Mouse (Mus musculus) heart, embryonic 10.5 days (tissue): Measurements from ENCODE around the gene Celsr1. TPM values are rescaled to one million over a fixed set of nuclear protein-coding genes. Genes with fewer than 3 reads are reported as not detected.

Source experiments
- DNase-seq: peaks from one replicate; pipeline ENCODE4 v3.0.0-alpha.2; 2017; ENCODE audit warnings: low spot score
- H3K27ac ChIP-seq: fragments of 300-500 bp; sonication (generic); 2 replicates; pipeline ENCODE4 v1.5.1; 2016; ENCODE audit warnings: mild to moderate bottlenecking
- H3K27me3 ChIP-seq: fragments of 300-500 bp; sonication (generic); 2 replicates; pipeline ENCODE4 v1.6.1; 2016; ENCODE audit warnings: mild to moderate bottlenecking; ENCODE audit not compliant: poor library complexity, insufficient read depth, severe bottlenecking
- H3K36me3 ChIP-seq: fragments of 300-500 bp; sonication (generic); 2 replicates; pipeline ENCODE4 v1.6.1; 2016; ENCODE audit warnings: mild to moderate bottlenecking, moderate library complexity
- H3K4me1 ChIP-seq: fragments of 300-500 bp; sonication (generic); 2 replicates; pipeline ENCODE4 v1.6.1; 2016; ENCODE audit warnings: mild to moderate bottlenecking
- H3K4me3 ChIP-seq: fragments of 300-500 bp; sonication (generic); 2 replicates; pipeline ENCODE4 v1.5.1; 2016; ENCODE audit warnings: mild to moderate bottlenecking, moderate library complexity
- H3K9me3 ChIP-seq: fragments of 300-500 bp; sonication (generic); 2 replicates; pipeline ENCODE4 v1.6.1; 2016; ENCODE audit warnings: mild to moderate bottlenecking, moderate library complexity
- WGBS: fragments of 180-500 bp; shearing (Covaris S2); methylation state at CpG from one replicate; pipeline ENCODE4 v1.1.7; 2016; 5-methylcytosine and 5-hydroxymethylcytosine counted together
- polyA plus RNA-seq: library from polyadenylated mRNA; unstranded; fragments of >200 nt; fragmentation: Nextera tagmentation; extraction: Ambion mirVana; gene quantifications from 2 replicates; pipeline ENCODE4 v1.2.1, GENCODE M21; 2016

Celsr1 gene
- polyA plus RNA-seq, 1 experiment from 2014 or later: 2.3 TPM

GRCm38 (mm10) chr15:85982416-85982775 is 51.2 kb downstream of the Celsr1 start:
- H3K36me3 ChIP-seq: no peaks in the 10 kb centered on the region; the same call in 1 of the 2 replicates
- H3K4me3 ChIP-seq: no peak overlapping the region
- H3K27ac ChIP-seq: no peak overlapping the region
- no peaks in the 10 kb centered on the region for H3K9me3 ChIP-seq
- peaks cover 14% of the 10 kb centered on the region; the same call in 1 of the 2 replicates for H3K27me3 ChIP-seq
- no peak for DNase-seq
- 26% methylated on average over 3 of the region's 3 CpGs for WGBS
- H3K4me1 ChIP-seq: peaks cover 29% of the 10 kb centered on the region

GRCm38 (mm10) chr15:85981768-85982415 is 51.7 kb downstream of the Celsr1 start:
- WGBS: 36% methylated on average over 11 of the region's 11 CpGs
- peaks cover 14% of the 10 kb centered on the region; the same call in 1 of the 2 replicates for H3K27me3 ChIP-seq
- DNase-seq: no peak
- no peak overlapping the region for H3K27ac ChIP-seq
- no peak overlapping the region for H3K4me3 ChIP-seq
- H3K9me3 ChIP-seq: no peaks in the 10 kb centered on the region
- H3K4me1 ChIP-seq: peaks cover 33% of the 10 kb centered on the region
- H3K36me3 ChIP-seq: no peaks in the 10 kb centered on the region; the same call in 1 of the 2 replicates

GRCm38 (mm10) chr15:85977086-85977485 is 56.5 kb downstream of the Celsr1 start:
- 0 out of 2 replicates have a peak, but pooled peaks cover 3% of the 10 kb centered on the region for H3K27me3 ChIP-seq
- WGBS: 60% methylated on average over 9 of the region's 9 CpGs
- no peaks in the 10 kb centered on the region for H3K9me3 ChIP-seq
- no peaks in the 10 kb centered on the region; the same call in 1 of the 2 replicates for H3K36me3 ChIP-seq
- peaks cover 45% of the 10 kb centered on the region for H3K4me1 ChIP-seq
- no peak overlapping the region for H3K4me3 ChIP-seq
- no peak for DNase-seq
- H3K27ac ChIP-seq: 0 out of 2 replicates have a peak overlapping the region, but pooled peaks have one; percentile 9

- Histone ChIP-seq H3K27ac (peak overlapping the region; percentile 36; the same call in 1 of the 2 replicates), H3K9me3 (no peaks in the 10 kb centered on the region), H3K36me3 (no peaks in the 10 kb centered on the region; the same call in 1 of the 2 replicates), H3K4me1 (peaks cover 47% of the 10 kb centered on the region), H3K27me3 (0 out of 2 replicates have a peak, but pooled peaks cover 3% of the 10 kb centered on the region), H3K4me3 (no peak overlapping the region)
- WGBS: 58% methylated on average over 16 of the region's 16 CpGs
- DNase-seq: no peak
Measured at GRCm38 (mm10) chr15:85975746-85976145, 57.8 kb downstream of the Celsr1 start.

- H3K4me1 ChIP-seq: peaks cover 56% of the 10 kb centered on the region
- H3K27me3 ChIP-seq: no peaks in the 10 kb centered on the region
- H3K9me3 ChIP-seq: no peaks in the 10 kb centered on the region
- H3K36me3 ChIP-seq: no peaks in the 10 kb centered on the region
- H3K4me3 ChIP-seq: no peak overlapping the region
- DNase-seq: no peak
- WGBS: 65% methylated on average over 5 of the region's 5 CpGs
- H3K27ac ChIP-seq: peak overlapping the region; percentile 33; the same call in 1 of the 2 replicates
Measured at GRCm38 (mm10) chr15:85971596-85971995, 62.0 kb downstream of the Celsr1 start.

- H3K4me1 ChIP-seq: peaks cover 45% of the 10 kb centered on the region
- H3K4me3 ChIP-seq: no peak overlapping the region
- no peak overlapping the region for H3K27ac ChIP-seq
- DNase-seq: no peak
- no peaks in the 10 kb centered on the region for H3K36me3 ChIP-seq
- WGBS: 53% methylated on average over 8 of the region's 8 CpGs
- no peaks in the 10 kb centered on the region for H3K27me3 ChIP-seq
- H3K9me3 ChIP-seq: no peaks in the 10 kb centered on the region
Measured at GRCm38 (mm10) chr15:85970441-85970840, 63.1 kb downstream of the Celsr1 start.

- 46% methylated on average over 3 of the region's 3 CpGs for WGBS
- no peaks in the 10 kb centered on the region for H3K9me3 ChIP-seq
- no peak for DNase-seq
- H3K36me3 ChIP-seq: no peaks in the 10 kb centered on the region
- H3K27ac ChIP-seq: peak overlapping the region; percentile 73; the same call in 1 of the 2 replicates
- H3K4me3 ChIP-seq: no peak overlapping the region
- H3K4me1 ChIP-seq: peaks cover 40% of the 10 kb centered on the region
- no peaks in the 10 kb centered on the region; the same call in 1 of the 2 replicates for H3K27me3 ChIP-seq
Measured at GRCm38 (mm10) chr15:85969707-85970153, 63.8 kb downstream of the Celsr1 start.

- Histone ChIP-seq H3K36me3 (no peaks in the 10 kb centered on the region), H3K4me3 (no peak overlapping the region), H3K9me3 (no peaks in the 10 kb centered on the region), H3K27me3 (peaks cover 4% of the 10 kb centered on the region; the same call in 1 of the 2 replicates), H3K4me1 (peaks cover 35% of the 10 kb centered on the region), H3K27ac (no peak overlapping the region)
- 87% methylated on average over 7 of the region's 7 CpGs for WGBS
- no peak for DNase-seq
Measured at GRCm38 (mm10) chr15:85969291-85969690, 64.3 kb downstream of the Celsr1 start.

GRCm38 (mm10) chr15:85966032-85966431 is 67.5 kb downstream of the Celsr1 start:
- no peak overlapping the region for H3K27ac ChIP-seq
- WGBS: 85% methylated on average over 7 of the region's 7 CpGs
- H3K9me3 ChIP-seq: no peaks in the 10 kb centered on the region
- peaks cover 25% of the 10 kb centered on the region for H3K4me1 ChIP-seq
- H3K4me3 ChIP-seq: no peak overlapping the region
- H3K36me3 ChIP-seq: no peaks in the 10 kb centered on the region
- DNase-seq: no peak
- peaks cover 9% of the 10 kb centered on the region; the same call in 1 of the 2 replicates for H3K27me3 ChIP-seq

GRCm38 (mm10) chr15:85963279-85963840 is 70.2 kb downstream of the Celsr1 start:
- no peak for DNase-seq
- Histone ChIP-seq H3K9me3 (no peaks in the 10 kb centered on the region), H3K4me3 (no peak overlapping the region), H3K27ac (0 out of 2 replicates have a peak overlapping the region, but pooled peaks have one; percentile 1), H3K4me1 (peaks cover 14% of the 10 kb centered on the region), H3K36me3 (0 out of 2 replicates have a peak, but pooled peaks cover 3% of the 10 kb centered on the region), H3K27me3 (peaks cover 9% of the 10 kb centered on the region; the same call in 1 of the 2 replicates)
- 70% methylated on average over 8 of the region's 8 CpGs for WGBS

GRCm38 (mm10) chr15:85962691-85963090 is 70.9 kb downstream of the Celsr1 start:
- no peak for DNase-seq
- 84% methylated on average over 8 of the region's 8 CpGs for WGBS
- Histone ChIP-seq H3K27ac (0 out of 2 replicates have a peak overlapping the region, but pooled peaks have one; percentile 1), H3K36me3 (peaks cover 9% of the 10 kb centered on the region; the same call in 1 of the 2 replicates), H3K4me1 (peaks cover 14% of the 10 kb centered on the region), H3K4me3 (no peak overlapping the region), H3K27me3 (peaks cover 9% of the 10 kb centered on the region; the same call in 1 of the 2 replicates), H3K9me3 (no peaks in the 10 kb centered on the region)

GRCm38 (mm10) chr15:85961651-85962050 is 71.9 kb downstream of the Celsr1 start:
- peaks cover 9% of the 10 kb centered on the region; the same call in 1 of the 2 replicates for H3K27me3 ChIP-seq
- peaks cover 13% of the 10 kb centered on the region; the same call in 1 of the 2 replicates for H3K36me3 ChIP-seq
- H3K4me1 ChIP-seq: peaks cover 14% of the 10 kb centered on the region
- DNase-seq: no peak
- H3K9me3 ChIP-seq: no peaks in the 10 kb centered on the region
- no peak overlapping the region for H3K4me3 ChIP-seq
- H3K27ac ChIP-seq: no peak overlapping the region
- WGBS: 81% methylated on average over 4 of the region's 4 CpGs

- H3K27me3 ChIP-seq: peaks cover 9% of the 10 kb centered on the region; the same call in 1 of the 2 replicates
- H3K36me3 ChIP-seq: peaks cover 13% of the 10 kb centered on the region; the same call in 1 of the 2 replicates
- peak overlapping the region; percentile 30; the same call in 1 of the 2 replicates for H3K27ac ChIP-seq
- H3K9me3 ChIP-seq: no peaks in the 10 kb centered on the region
- H3K4me1 ChIP-seq: peaks cover 16% of the 10 kb centered on the region
- no peak overlapping the region for H3K4me3 ChIP-seq
- no peak for DNase-seq
- 70% methylated on average over 7 of the region's 7 CpGs for WGBS
Measured at GRCm38 (mm10) chr15:85961131-85961530, 72.4 kb downstream of the Celsr1 start.
